Mouse (Mus musculus) stomach, postnatal 0 days (tissue): Measurements from ENCODE around the gene Evl.

ENCODE experiments used
- CTCF ChIP-seq: IDR thresholded peaks from 2 replicates; pipeline ENCODE4 v1.5.1; 2016; ENCODE audit warnings: antibody characterized with exemption, low read depth, mild to moderate bottlenecking, moderate library complexity
- EP300 ChIP-seq: optimal IDR thresholded peaks from 2 replicates; pipeline ENCODE3; 2016; ENCODE audit warnings: antibody characterized with exemption

DNA sequence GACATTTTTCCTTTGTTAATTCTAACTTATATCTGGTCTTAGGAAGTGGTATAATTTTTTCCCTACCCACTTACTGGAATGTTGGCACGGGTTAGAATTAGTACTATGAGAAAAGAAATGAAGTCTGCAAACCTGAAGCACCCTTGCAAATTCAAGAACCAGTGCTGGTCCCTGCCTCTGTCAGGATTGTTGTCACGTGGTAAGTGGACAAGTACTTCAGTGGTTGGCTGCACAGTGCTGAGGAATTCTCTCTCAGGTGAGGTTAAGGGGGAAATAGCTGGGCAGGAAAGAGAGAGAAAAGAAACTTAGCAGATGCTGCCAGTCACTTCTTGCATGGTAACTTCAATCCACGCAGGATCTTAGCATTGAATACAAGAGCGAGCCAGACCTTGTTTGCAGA lies 55.7 kb downstream of the Evl start:
- no peak for TF ChIP-seq CTCF
- TF ChIP-seq EP300, result no peak
